Mouse (Mus musculus): ENCODE results near the gene Pkd1.

Pkd1 gene

DNA sequence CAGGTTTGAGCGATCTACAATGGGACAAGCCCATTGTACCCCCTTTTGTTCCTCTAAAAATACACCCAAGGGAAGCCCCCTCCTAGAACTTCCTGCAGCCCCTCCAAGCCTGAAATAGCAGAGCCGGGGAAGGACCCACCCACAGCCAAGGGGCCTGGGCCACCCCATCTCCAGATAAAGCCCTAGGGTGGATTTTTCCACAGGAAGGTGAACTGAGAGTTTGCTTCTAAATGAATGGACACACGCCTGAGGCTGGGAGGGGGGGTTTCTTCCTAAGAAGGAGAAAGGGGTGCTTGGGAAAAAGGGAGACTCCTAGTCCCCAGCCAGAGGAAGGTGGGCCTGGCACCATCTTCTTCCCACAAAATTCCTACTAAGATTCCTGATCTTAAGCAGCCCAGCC is 96.3 kb downstream of the Pkd1 start:
- DNase-seq = peak; percentile 63 to 76

All from lung, adult 18-20 months (tissue).